Mouse (Mus musculus): Measurements from ENCODE around the gene Dock8.

The Dock8 gene

DNA sequence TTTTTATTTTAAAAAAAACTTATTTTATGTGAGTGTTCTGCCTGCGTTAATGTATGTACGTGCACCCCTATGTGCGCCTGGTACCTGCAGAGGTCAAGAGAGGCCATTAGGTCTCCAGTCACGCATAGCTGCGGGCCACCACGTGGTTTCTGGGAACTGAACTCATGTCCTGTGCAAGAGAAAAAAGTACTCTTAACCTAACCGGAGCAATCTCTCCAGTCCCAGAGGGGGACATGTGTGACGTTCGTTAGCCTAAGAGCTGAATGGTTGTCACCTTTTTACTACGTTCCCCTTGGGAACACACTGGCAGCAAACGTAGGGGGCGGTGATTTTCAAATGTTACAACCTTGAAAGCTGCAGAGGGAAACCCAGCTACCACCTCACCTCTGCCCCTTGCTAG, 207.6 kb downstream of the Dock8 start:
- no peak for DNase-seq

DNA sequence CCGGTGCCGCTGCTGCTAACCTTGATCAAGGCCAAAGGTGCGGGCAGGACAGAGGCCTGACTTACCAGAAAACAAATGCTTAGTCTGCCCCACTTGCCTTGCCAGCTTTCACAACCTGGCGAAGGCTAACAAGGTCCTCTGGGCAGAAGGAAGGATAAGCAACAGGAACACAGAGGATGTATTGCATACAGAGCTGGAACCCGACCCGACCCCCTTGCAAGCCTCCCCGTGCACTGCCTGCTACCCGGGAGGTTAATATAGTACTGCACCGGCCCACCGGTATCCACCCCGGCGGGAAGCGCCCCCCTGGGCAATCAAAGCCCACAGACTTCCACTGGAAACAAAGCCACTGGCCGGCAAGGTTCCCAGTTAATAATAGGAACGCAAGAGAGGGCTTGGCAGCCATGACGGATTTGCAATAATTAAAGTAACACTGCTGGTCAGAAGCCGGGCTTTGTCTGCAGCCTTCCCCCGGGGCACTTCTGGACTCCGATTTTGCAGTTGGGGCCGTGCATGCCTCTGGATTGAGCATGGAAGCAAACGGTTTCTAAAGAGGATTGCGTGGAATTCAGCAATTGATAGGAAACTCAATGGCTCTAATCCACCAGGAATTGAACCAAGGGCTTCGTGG, 208.5 kb downstream of the Dock8 start:
- peak in 1 of 2 experiments; percentile 10 for DNase-seq

DNA sequence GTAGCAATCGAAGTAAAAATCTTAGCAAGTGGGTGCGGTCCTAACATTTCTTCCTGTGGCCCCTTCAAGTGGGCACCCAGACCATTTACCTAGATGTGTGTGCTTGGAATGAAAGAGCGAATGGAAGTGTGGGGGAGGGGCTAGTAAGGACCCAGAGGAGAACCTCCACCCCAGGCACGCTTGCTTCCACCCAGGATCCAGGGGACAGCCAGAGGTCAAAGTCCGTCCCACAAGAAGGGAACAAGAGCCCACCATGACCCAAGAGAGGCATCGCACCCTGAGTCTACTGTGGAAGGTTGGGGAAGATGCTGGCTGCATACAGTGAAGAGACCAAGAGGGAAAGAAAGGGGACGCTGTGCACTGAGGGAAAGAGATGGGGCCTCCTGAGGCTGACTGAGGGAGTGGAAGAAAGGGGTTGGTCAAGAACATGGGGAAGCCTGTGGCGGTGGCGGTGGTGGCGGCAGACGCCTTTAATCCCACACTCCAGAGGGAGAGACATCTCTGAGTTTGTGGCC, 209.3 kb downstream of the Dock8 start:
- no peak for DNase-seq

DNA sequence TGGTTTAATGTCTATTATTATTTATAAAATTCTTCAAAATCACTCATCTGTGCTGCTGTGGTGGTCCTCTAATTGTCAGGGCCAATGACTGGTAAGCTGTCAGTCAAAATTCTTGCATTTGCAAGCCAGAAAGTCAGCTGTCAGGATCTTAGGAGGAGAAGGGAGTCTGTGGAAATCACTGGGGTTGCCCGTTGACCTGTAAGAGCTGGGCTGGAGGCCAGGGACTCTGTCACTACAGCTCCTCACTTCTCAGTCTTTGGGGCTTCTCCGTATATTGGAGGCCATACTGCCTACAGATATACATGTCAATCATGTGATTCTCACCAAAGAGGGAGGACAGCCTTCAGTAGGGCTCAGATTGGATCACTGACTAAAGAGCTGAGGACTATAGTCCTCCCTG, 221.3 kb downstream of the Dock8 start:
- no peak for DNase-seq

DNA sequence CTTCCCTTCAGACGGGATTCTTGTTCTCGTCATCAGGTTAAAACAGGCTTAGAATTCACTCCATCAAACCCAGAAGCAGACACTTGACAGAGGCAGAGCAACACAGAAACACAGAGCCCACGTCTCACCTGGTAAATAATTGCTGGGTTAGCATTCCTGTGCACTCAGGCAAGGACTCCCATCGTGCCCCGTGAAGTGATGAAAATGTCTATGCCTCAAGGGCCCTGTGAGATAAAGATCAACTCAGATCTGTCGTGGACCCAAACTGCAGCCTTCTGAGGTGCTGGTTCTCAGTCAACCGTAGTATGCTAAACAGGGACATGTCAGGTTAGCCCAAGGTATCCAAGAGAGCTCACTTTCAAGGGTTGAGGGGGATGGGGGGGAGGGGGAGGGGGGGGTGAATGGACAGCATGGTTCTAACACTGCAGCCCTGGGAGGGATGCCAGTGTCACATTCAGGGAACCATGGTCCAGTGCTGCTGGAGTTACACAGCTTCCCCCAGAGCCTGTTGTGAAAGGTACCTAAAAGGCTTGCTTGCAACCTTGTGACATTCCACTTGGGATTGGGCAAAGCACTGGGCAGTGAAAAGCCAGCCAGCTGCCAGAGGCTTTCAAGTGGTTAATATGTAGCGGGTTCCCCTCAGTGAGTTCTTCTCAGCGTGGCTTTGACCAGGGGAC, 222.8 kb downstream of the Dock8 start:
- DNase-seq = no peak

DNA sequence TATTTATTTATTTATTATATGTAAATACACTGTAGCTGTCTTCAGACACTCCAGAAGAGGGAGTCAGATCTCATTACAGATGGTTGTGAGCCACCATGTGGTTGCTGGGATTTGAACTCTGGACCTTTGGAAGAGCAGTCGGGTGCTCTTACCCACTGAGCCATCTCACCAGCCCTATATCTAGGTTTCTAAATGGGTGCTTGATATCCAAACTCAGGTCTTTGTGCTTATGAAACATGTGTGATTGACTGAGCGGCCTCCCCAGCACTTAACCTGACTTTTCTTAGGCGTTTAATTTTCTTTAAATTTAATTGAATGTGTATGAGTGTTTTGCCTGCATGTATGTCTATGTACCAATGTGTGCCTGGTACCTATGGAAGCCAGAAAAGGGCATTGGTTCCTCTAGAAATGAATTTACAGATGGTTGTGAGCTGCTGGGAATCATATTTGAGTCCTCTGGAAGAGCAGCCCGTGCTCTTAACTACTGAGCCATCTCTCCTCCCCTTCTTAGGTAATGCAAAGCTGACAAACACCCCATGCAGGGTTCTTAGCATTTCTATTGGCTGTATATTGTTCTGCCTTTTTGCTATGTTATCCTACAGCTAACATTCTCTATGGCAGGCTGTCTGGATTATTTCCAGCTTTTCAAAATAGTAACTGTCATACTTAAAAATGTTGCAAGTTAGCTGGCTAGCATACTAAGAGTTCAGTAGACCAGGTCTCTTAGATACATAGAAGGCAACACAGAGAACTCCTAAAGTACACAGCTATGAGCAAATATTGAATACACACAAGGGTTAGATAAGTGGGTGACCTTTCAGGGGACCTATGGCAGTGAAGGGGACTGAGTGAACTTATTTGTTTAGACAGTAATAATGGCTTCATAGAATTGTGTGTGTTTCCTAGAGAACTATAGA, 231.0 kb downstream of the Dock8 start:
- no peak for DNase-seq

DNA sequence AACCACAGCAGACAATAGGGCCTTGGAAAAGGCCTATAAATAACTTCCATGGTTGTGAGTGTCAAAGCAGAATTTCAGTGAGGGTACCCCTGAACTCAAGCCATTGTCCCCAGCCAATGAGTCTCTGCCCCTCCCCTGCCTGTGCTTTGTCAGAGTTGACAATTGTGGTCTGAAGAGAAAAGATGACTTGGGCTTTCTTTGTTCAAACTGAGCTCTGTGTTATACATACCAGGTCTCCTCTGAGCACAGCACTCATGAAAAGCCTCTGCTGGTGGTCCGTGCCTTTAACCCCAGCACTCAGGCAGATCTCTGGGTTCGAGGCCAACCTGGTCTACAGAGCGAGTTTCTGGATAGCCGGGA, 231.6 kb downstream of the Dock8 start:
- no peak for DNase-seq

DNA sequence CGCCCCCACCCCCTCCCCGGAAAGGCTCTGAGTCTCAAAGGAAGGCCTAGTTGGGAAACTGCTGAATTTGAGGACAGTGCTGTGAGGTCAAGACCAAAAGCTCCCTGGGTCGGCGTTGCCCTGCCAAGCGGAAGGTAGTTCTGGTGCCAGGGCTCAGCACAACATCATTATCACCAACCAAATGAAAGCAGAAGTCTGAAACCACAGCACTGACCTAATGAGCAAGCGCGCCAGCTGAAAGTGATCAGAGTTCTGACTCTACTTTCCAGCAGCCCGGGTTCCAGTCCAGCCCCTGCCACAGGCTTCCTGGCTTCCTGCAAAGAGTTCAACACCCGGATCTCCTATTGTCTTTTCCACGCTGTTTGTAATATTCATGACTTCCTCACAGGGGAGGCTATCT, 232.7 kb downstream of the Dock8 start:
- no peak for DNase-seq

DNA sequence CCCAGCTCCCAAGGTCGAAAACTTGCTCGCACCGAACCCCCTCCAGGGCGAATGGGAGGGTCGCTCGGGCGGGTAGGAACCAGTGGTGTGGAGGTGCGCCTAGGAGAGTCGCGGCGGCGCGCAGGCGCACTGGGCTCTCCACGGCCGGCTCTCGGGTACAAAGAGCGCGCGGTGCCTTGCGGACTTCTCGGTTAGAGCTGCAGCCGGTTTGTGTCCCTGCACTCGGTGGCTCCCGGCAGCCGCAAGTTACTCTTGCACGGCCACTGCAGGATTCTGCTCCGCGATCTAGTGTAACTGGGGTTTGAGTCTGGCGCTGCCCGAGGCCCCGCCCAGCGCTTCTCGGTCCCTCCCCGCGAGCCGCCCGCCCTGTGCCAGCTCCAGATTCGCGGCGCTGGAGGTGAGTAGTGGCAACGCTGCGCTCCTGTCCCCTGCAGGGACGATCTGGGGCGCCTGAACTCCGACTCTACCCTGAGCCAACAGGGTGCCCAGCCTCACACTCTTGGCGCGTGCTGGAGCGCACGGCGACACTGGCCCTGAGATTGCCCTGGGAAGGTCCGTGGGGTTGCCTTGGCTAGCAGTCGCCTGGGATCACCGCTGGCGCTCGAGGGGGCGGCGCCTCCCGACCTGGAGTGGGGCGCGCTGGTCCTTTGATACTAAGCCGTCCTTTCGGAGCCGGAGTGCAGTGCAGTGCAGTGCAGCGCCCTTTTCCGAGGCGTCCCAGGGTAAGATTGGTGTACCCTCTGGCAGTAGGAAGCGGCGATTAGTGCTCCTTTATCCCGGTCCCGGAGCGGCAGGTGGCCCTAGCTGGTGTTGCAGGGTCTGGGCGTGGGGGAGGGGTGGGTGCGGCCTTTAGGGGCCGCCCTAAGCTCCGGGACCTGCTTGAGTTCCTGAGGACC, 237.5 kb downstream of the Dock8 start, which contains the start of gene Kank1:
TSS of gene Kank1 (plus strand) at position 380 of the 896 bp plus-strand sequence.
- DNase-seq = peak; percentile 67 to 72

DNA sequence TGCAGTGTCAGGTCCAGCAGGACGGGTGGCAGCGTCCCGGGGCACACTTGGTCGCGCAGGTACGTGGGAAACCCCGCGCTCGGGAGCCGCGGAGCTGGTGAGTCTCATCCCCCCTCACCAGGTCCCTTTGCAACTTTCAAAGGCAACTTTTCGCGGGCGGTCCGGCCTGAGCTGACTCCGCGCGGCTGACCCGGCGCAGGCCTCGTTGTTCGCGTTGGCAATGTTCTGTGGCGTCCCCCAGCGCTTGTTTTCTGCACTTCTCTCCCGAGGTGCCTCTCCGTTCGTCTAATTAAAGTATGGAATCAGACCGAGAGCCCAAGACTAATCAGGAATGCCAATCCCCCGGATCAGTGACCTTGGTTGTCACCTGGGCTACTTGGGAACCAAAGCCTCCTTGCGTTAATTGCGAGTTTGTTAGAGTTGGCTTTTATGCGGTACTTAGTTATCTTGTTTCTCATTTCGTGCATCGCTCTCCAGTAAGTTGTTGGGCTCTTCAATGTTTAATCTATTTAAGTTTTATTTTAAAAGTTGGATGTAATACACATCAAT, 238.2 kb downstream of the Dock8 start:
- DNase-seq = peak; percentile 30 to 38

DNA sequence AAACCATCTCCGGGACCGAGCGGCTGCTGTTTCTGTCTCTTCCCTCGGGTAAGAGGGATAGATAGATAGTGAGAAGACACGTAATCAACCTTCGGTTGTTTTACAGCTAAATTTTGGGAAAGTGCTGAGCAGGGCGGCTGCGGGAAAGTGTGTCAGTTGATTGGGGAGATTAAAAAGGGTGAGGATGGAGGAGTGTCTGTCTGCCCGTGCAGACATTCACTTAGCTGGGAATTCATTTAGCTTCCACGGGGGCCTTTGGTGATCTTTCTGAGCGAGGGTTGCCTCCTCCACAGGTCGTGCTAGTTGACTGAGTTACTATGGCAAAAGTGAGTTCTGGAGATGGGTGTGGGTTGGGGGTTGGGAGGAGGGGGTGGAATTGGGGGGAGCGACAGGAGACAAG, 238.8 kb downstream of the Dock8 start:
- no peak for DNase-seq

DNA sequence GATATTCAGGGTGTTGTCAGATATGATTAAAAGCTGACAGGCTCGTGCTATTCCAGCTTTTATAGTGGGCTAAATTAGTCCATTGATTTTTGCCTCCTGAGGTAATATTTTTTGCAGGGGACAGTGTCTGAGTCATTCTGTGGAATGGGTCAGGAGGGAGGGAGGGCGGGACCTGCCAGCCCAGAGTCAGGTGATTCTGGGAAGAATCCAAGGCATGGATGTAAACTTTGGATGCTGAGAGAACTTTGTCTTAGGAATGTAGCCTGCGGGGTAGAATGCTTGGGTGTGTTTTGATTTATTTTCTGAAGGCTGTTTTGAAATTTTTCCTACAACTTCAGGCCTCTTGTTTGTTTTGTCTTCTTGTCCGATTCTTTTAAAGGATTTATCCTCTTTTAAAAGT, 244.2 kb downstream of the Dock8 start:
- no peak for DNase-seq

DNA sequence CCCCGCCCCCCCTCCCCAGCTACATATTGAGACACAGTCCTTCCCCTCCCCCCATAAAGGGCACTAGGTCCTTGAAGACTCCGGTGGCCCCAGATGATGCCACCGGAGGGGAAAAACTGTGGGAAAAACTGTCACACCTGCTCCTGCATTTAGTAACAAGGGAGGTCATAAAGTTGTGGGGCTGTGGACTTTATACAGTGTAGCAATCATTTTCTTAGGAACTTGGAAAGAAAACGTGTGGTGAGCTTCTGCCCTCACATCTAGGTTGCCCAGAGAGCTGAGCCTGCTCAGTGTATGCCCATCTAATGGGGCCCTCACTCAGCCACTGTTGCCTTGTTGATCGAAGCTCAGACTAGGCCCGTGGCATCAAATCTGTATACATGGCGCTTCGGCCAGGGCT, 246.7 kb downstream of the Dock8 start:
- no peak for DNase-seq

DNA sequence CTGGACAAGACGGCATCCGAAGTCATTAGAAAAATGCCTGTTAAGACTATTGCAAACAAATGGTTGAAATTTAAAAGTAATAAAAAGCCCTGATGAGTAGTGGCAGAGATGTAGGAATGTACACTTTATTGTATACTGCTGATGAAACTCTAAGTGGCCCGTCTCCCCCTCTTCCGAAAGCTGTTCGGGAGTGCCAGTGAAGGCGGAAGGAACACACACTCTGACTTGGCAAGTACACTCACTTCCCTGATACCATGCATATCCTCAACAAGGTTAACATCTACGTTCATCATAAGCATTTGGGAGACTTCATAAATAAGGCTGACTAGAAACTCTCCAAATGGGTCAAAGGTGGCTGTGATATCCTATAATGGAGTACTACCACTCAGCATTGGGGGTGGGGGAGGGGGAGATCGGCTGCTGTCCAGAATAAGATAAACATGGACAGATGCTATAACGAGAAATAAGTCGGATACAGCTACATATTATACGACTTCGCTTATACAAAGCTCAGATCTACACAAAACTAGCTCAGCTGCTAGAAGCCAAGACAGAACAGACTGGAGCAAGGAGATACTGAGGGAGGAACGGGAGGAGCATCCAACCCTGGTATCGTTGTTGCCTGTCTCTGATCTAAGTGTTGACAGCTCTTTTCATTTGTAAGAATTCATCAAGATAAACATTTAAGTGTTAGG, 248.7 kb downstream of the Dock8 start:
- no peak for DNase-seq

DNA sequence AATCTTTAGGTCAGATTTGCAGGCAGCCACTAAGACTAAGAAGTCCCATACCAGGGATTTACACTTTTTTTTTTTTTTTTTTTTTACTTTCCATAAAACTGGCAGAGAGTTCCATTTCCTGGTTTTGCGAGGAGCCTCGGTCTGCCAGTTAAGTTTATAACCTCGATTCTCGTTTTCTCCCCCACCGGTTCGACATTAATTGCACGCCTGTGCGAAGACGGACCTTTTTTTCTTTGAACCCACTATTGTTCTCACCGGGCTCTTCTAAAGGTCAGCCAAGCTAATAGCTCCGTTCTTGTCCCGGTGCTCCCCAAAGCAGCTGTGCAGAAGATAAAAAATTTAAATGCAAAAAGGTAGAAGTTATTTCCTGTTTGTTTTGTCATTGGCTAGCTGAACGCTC, 249.9 kb downstream of the Dock8 start:
- DNase-seq = no peak

DNA sequence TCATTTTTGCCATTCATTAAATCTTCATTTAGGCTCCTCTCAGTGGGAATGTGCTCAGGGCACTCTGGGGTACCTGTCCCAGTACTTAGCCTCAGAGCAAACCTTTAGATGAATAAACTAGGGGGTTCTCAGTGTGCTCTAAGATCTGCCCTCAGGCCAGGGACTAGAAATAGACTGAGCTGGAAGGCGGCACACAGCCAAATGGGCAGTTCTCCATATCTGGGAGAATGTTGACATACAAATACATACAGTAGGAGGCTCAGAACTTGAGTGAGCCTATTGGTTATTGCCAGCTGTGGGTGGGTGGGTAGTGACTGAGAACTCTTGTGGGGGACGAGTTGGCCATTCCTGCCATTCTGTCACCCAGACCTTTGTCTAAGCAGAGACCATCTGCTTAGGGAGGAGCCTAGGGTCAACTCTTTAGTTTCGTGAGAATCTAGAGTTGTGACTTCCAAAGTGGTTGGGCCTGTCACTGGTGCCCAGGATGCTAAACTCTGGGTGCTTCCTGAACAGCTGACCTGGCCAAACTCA, 252.3 kb downstream of the Dock8 start:
- DNase-seq = no peak
